Mouse (Mus musculus) lung, adult 2 months (tissue): Measurements from ENCODE around the gene Itch.

Experiments used
- CTCF ChIP-seq: fragments of 200-500 bp; IDR thresholded peaks from 2 replicates; pipeline ENCODE4 v1.5.1; 2011; ENCODE audit warnings: mild to moderate bottlenecking, low read length, control low read depth; ENCODE audit not compliant: insufficient read depth
- POLR2A ChIP-seq: fragments of 200-500 bp; IDR thresholded peaks from 2 replicates; pipeline ENCODE4 v1.6.1; 2011; ENCODE audit warnings: low read depth, mild to moderate bottlenecking, control low read depth, low read length, borderline replicate concordance; ENCODE audit errors: extremely low read depth

- no peak for TF ChIP-seq CTCF
- no peak for TF ChIP-seq POLR2A
Observed at GRCm38 (mm10) chr2:155090909-155091742, 42.2 kb upstream of the Itch start.
